Mouse (Mus musculus) kidney, embryonic 14.5 days (tissue): Measurements from ENCODE around the gene Fra10ac1. TPM values are rescaled to one million over a fixed set of nuclear protein-coding genes. Genes with fewer than 3 reads are reported as not detected.

ENCODE experiments used
- ATAC-seq: fragments of 200-750 bp; cut with Nextera tagmentation; 2 replicates; pipeline ENCODE4 v1.8.0; 2017; ENCODE audit warnings: moderate number of reproducible peaks, mild to moderate bottlenecking, moderate TSS enrichment, moderate library complexity; ENCODE audit not compliant: low FRiP score, low TSS enrichment
- H3K27ac ChIP-seq: fragments of 300-500 bp; sonication (generic); 2 replicates; pipeline ENCODE4 v1.5.1; 2014; ENCODE audit warnings: low read depth, mild to moderate bottlenecking, low read length, moderate library complexity, mixed read lengths
- H3K27me3 ChIP-seq: fragments of 300-500 bp; sonication (generic); 2 replicates; pipeline ENCODE4 v1.6.1; 2014; ENCODE audit warnings: mild to moderate bottlenecking, low read length; ENCODE audit not compliant: control insufficient read depth, insufficient read depth
- H3K36me3 ChIP-seq: fragments of 300-500 bp; sonication (generic); 2 replicates; pipeline ENCODE4 v1.6.1; 2014; ENCODE audit warnings: low read length, mixed read lengths; ENCODE audit not compliant: control insufficient read depth, insufficient read depth
- H3K4me1 ChIP-seq: fragments of 300-500 bp; sonication (generic); 2 replicates; pipeline ENCODE4 v1.6.1; 2014; ENCODE audit warnings: low read length, mixed read lengths; ENCODE audit not compliant: control insufficient read depth, insufficient read depth
- H3K4me2 ChIP-seq: fragments of 300-500 bp; sonication (generic); replicated peaks from 2 replicates; pipeline ENCODE4 v1.6.1; 2014; ENCODE audit warnings: low read depth, mild to moderate bottlenecking, low read length
- H3K4me3 ChIP-seq: fragments of 300-500 bp; sonication (generic); 2 replicates; pipeline ENCODE4 v1.5.1; 2014; ENCODE audit warnings: mild to moderate bottlenecking, low read length
- H3K9ac ChIP-seq: fragments of 300-500 bp; sonication (generic); 2 replicates; pipeline ENCODE4 v1.6.1; 2014; ENCODE audit warnings: low read depth, mild to moderate bottlenecking, low read length, moderate library complexity
- H3K9me3 ChIP-seq: fragments of 300-500 bp; sonication (generic); 2 replicates; pipeline ENCODE4 v1.6.1; 2016; ENCODE audit warnings: low read length; ENCODE audit not compliant: control insufficient read depth
- WGBS: fragments of 180-500 bp; shearing (Covaris S2); extraction: QIAGEN DNeasy Blood & Tissue Kit; methylation state at CpG from one replicate; pipeline ENCODE4 v1.1.7; 2014; 5-methylcytosine and 5-hydroxymethylcytosine counted together
- polyA plus RNA-seq: library from polyadenylated mRNA; unstranded; fragments of >200 nt; fragmentation: Nextera tagmentation; extraction: Ambion mirVana; gene quantifications from 2 replicates; pipeline ENCODE4 v1.2.1, GENCODE M21; 2014

The Fra10ac1 gene
- polyA plus RNA-seq, 1 experiment from 2014 or later = 36.2 TPM

- Histone ChIP-seq H3K4me3 (no peak overlapping the region), H3K9ac (no peak overlapping the region), H3K27me3 (no peaks in the 10 kb centered on the region), H3K27ac (no peak overlapping the region), H3K36me3 (no peaks in the 10 kb centered on the region), H3K9me3 (no peaks in the 10 kb centered on the region), H3K4me2 (no peak overlapping the region), H3K4me1 (no peaks in the 10 kb centered on the region)
- ATAC-seq = no peak
- WGBS = 94% methylated on average over 21 of the region's 21 CpGs
Observed at GRCm38 (mm10) chr19:38161648-38162354, 62.2 kb downstream of the Fra10ac1 start.

GRCm38 (mm10) chr19:38156243-38156642, 67.7 kb downstream of the Fra10ac1 start:
- H3K9ac ChIP-seq = no peak overlapping the region
- H3K4me1 ChIP-seq = no peaks in the 10 kb centered on the region; the same call in 1 of the 2 replicates
- ATAC-seq = no peak
- no peaks in the 10 kb centered on the region for H3K27me3 ChIP-seq
- no peaks in the 10 kb centered on the region for H3K36me3 ChIP-seq
- no peak overlapping the region for H3K4me2 ChIP-seq
- WGBS = 98% methylated on average over 1 of the region's 1 CpGs
- H3K4me3 ChIP-seq = no peak overlapping the region
- H3K27ac ChIP-seq = no peak overlapping the region
- H3K9me3 ChIP-seq = no peaks in the 10 kb centered on the region

- no peaks in the 10 kb centered on the region for H3K9me3 ChIP-seq
- H3K27me3 ChIP-seq = no peaks in the 10 kb centered on the region
- no peak overlapping the region for H3K4me2 ChIP-seq
- ATAC-seq = no peak
- no peaks in the 10 kb centered on the region for H3K36me3 ChIP-seq
- no peak overlapping the region for H3K27ac ChIP-seq
- 69% methylated on average over 4 of the region's 4 CpGs for WGBS
- no peak overlapping the region for H3K4me3 ChIP-seq
- no peaks in the 10 kb centered on the region for H3K4me1 ChIP-seq
- H3K9ac ChIP-seq = no peak overlapping the region
Observed at GRCm38 (mm10) chr19:38143540-38144271, 80.2 kb downstream of the Fra10ac1 start.

Other genes starting within 250 kb of the Fra10ac1 start
- gene Myof, start 180.6 kb downstream of the Fra10ac1 start, polyA plus RNA-seq = 14.5 and 17.1 TPM in 2 replicates
- 28.1 and 33.0 TPM in 2 replicates for gene Cep55, start 169.1 kb downstream of the Fra10ac1 start, polyA plus RNA-seq
- gene Ffar4, start 127.1 kb downstream of the Fra10ac1 start, polyA plus RNA-seq = 1.0 and 1.1 TPM in 2 replicates
- 1.5 and 2.0 TPM in 2 replicates for gene Rbp4, start 98.9 kb downstream of the Fra10ac1 start, polyA plus RNA-seq
- not detected in 2 replicates for gene Pde6c, start 91.4 kb downstream of the Fra10ac1 start, polyA plus RNA-seq
- gene Lgi1, start 40.4 kb upstream of the Fra10ac1 start, polyA plus RNA-seq = 0.86 and 1.6 TPM in 2 replicates
- gene Slc35g1, start 171.8 kb upstream of the Fra10ac1 start, polyA plus RNA-seq = 5.2 and 7.1 TPM in 2 replicates